Mouse (Mus musculus) stomach, embryonic 16.5 days (tissue): Measurements from ENCODE around the gene Spty2d1. TPM values are rescaled to one million over a fixed set of nuclear protein-coding genes. Genes with fewer than 3 reads are reported as not detected.

Experiments
- ATAC-seq: fragments of 200-750 bp; cut with Nextera tagmentation; 2 replicates; pipeline ENCODE4 v1.8.0; 2017; ENCODE audit warnings: moderate number of reproducible peaks, moderate TSS enrichment; ENCODE audit not compliant: insufficient read depth, low FRiP score
- H3K27ac ChIP-seq: fragments of 300-500 bp; sonication (generic); 2 replicates; pipeline ENCODE4 v1.5.1; 2014; ENCODE audit warnings: low read length
- H3K27me3 ChIP-seq: fragments of 300-500 bp; sonication (generic); 2 replicates; pipeline ENCODE4 v1.6.1; 2014; ENCODE audit warnings: low read length, control low read depth, mixed read lengths; ENCODE audit not compliant: control insufficient read depth, insufficient read depth
- H3K36me3 ChIP-seq: fragments of 300-500 bp; sonication (generic); 2 replicates; pipeline ENCODE4 v1.6.1; 2014; ENCODE audit warnings: low read length; ENCODE audit not compliant: control insufficient read depth, insufficient read depth
- H3K4me1 ChIP-seq: fragments of 300-500 bp; sonication (generic); 2 replicates; pipeline ENCODE4 v1.6.1; 2014; ENCODE audit warnings: low read length, control low read depth, mixed read lengths; ENCODE audit not compliant: control insufficient read depth, insufficient read depth
- H3K4me2 ChIP-seq: fragments of 300-500 bp; sonication (generic); 2 replicates; pipeline ENCODE4 v1.6.1; 2014; ENCODE audit warnings: low read depth, low read length, mixed read lengths
- H3K4me3 ChIP-seq: fragments of 300-500 bp; sonication (generic); replicated peaks from 2 replicates; pipeline ENCODE4 v1.5.1; 2014; ENCODE audit warnings: mild to moderate bottlenecking, low read length
- H3K9ac ChIP-seq: fragments of 300-500 bp; sonication (generic); 2 replicates; pipeline ENCODE4 v1.6.1; 2014; ENCODE audit warnings: low read length
- H3K9me3 ChIP-seq: fragments of 300-500 bp; sonication (generic); replicated peaks from 2 replicates; pipeline ENCODE4 v1.6.1; 2016; ENCODE audit warnings: low read length, control low read depth; ENCODE audit not compliant: control insufficient read depth
- WGBS: fragments of 180-500 bp; shearing (Covaris S2); extraction: QIAGEN DNeasy Blood & Tissue Kit; methylation state at CpG from one replicate; pipeline ENCODE4 v1.1.7; 2014; 5-methylcytosine and 5-hydroxymethylcytosine counted together
- polyA plus RNA-seq: library from polyadenylated mRNA; unstranded; fragments of >200 nt; fragmentation: Nextera tagmentation; extraction: Ambion mirVana; gene quantifications from 2 replicates; pipeline ENCODE4 v1.2.1, GENCODE M21; 2015

The Spty2d1 gene
- polyA plus RNA-seq, 1 experiment from 2014 or later: 25.1 TPM

DNA sequence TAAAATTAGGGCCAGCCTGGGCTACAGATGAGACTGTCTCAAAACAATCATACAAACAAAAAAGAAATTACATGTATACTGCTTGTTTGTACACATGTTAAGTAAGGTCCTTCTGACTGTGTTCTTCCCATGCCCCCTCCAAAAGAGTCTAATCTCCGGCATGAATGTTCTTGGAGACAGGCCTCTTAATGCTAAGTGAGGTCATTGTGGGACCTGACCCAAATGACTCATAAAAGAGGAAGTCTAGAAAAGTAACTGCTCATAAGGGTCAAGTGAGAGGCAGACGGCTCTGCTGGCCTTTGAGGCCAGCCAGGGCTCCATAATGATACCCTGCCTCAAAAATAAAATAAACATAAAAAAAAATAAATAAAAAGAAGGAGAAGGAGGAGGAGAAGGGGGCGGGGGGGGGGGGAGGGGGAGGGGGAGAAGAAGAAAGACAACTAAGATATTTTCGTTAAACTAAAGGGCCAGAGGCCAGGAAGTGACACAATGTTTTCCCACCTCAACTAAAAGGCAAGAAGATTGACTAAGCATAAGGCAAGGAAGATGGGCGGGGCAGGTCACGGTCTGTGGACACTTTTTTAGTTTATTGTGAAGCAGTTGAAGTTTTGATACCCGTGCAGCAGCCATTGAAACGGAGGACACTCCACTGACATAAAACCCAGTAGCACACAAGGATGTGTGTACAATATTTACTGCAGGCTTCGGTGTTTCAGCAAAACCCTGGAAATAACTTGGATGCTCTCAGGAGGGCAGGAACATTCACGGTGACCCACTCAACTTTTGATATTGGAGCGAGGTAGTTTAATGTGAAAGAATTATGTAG lies 6.6 kb upstream of the Spty2d1 start:
- Histone ChIP-seq H3K36me3 (no peaks in the 10 kb centered on the region), H3K27ac (peak overlapping the region; percentile 83), H3K9me3 (no peaks in the 10 kb centered on the region), H3K9ac (peak overlapping the region; percentile 44; the same call in 1 of the 2 replicates), H3K4me2 (peak overlapping the region; percentile 36; the same call in 1 of the 2 replicates), H3K4me1 (peaks cover 12% of the 10 kb centered on the region), H3K27me3 (no peaks in the 10 kb centered on the region), H3K4me3 (no peak overlapping the region)
- no peak for ATAC-seq
- WGBS: 46% methylated on average over 10 of the region's 11 CpGs

DNA sequence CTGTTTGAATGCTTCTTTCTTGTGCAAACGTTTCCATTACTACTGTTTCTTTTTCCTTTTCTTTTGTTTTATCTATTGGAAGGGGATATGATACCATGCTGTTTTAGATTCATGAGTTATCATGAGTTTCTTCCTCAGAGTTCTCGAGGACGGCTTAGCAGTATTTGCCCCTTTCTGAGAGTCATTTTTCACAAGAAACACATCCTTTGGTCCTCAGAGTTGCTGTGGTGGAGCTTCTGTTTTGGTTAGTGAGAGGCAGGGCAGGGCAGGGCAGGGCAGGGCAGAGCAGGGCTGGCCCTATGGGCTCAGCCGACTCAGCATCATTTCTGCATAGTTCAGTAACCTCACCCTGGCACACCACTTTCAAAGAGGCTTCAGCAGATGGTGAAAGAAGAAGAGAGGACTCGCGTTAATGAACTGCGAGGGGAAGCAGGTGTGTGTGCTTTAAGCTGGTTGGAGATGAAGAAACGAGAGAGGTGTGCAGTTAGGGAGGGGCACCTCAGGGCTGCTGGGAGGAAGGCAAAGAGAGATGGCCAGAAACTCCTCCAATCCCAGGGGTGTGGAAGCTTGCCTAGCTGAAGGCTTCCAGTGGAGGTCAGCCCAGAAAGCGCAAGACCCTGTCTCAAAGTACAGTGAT lies 5.0 kb upstream of the Spty2d1 start:
- Histone ChIP-seq H3K36me3 (no peaks in the 10 kb centered on the region), H3K27me3 (no peaks in the 10 kb centered on the region), H3K9me3 (no peaks in the 10 kb centered on the region), H3K9ac (no peak overlapping the region), H3K27ac (no peak overlapping the region), H3K4me1 (peaks cover 17% of the 10 kb centered on the region), H3K4me2 (no peak overlapping the region), H3K4me3 (no peak overlapping the region)
- 31% methylated on average over 9 of the region's 9 CpGs for WGBS
- ATAC-seq: no peak

DNA sequence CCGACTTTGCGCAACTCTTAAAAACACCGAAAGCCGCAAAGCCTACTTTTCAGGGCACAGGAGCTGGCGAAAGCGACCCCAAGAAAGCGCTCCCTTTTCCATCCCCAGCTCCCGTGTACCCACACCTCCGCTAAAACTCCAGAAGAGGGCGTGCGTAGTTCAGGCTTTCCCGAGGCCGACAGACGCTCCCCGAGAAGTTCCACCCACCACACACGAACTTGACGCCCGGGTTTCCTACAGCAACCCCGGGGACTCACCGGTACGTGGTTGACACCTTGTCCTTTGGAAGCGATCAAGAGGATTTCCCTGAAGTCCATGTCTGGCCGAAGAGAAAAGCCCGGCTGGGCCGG lies 418 bp downstream of the Spty2d1 start:
- Histone ChIP-seq H3K9me3 (no peaks in the 10 kb centered on the region), H3K4me3 (peak overlapping the region; percentile 90), H3K27ac (peak overlapping the region; percentile 97), H3K4me2 (peak overlapping the region; percentile 89), H3K9ac (peak overlapping the region; percentile 92), H3K36me3 (no peaks in the 10 kb centered on the region), H3K4me1 (peaks cover 21% of the 10 kb centered on the region), H3K27me3 (no peaks in the 10 kb centered on the region)
- WGBS: under 1% methylated on average over 25 of the region's 25 CpGs
- ATAC-seq: peak; percentile 62

DNA sequence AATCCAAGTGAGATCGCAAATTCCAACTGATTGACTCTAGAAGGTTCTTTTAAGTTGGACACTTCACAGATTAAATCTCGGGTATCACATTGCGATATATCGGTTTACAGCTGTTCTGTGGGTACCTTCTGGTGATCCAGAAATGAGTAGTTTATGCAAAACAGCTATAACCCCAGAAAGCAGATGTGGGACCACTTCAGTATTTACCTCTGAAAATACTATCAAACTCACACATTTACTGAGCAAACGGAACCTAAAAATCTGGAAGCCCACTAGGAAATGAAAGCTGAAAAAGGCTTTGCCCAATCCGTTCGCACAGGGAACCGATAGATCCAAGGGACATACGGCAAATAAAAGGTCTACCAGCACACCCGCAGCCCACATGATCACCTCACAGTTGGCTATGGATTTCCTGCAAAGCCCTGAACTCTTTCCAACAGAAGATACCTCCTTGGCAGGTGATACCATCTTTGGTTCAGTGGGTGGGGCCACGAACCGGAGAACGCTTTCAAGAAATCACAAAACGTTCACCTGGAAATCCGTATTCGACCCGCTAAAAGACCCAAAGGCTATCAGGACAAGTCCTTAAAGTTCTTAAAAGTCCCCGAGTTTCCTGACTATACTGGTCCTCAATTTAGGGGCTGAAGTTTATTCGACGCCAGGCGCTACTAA lies 966 bp downstream of the Spty2d1 start:
- WGBS: 13% methylated on average over 21 of the region's 21 CpGs
- ATAC-seq: no peak
- no peaks in the 10 kb centered on the region for H3K27me3 ChIP-seq
- peak overlapping the region; percentile 92 for H3K9ac ChIP-seq
- H3K27ac ChIP-seq: peak overlapping the region; percentile 97
- peak overlapping the region; percentile 90 for H3K4me3 ChIP-seq
- peak overlapping the region; percentile 89 for H3K4me2 ChIP-seq
- no peaks in the 10 kb centered on the region for H3K36me3 ChIP-seq
- peaks cover 26% of the 10 kb centered on the region for H3K4me1 ChIP-seq
- no peaks in the 10 kb centered on the region for H3K9me3 ChIP-seq

DNA sequence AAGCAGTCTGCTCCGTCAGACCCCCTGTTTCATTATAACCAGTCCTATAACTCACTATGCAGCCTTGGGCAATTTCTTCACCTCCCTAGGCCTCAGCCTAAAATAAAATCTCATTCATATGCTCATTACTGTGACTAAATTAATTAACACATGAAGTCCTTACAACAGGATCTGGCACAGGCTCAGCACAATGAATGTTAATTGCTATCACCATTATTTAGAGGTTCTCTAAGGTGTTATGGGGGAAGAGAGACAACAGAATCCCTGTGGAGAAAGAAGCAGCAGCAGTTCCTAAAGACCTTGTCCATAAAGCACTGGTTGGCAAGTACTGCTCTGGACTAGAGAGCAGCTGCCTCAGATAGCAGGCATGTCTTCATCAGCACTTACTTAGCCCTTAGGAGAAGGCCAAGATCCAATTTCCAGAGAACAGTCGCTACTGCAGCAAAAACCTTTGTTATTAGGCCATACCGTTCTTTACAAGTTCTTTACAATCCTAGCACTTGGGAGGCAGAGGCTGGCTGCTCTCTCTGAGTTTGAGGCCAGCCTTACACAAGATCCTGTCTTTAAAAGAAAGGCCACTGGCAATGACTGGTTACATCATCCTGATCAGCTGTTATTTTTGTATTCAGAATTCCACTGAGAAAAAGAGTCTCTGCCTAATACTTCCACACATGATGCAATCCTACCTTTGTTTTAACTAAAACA lies 4.6 kb downstream of the Spty2d1 start:
- H3K9ac ChIP-seq: no peak overlapping the region
- no peak for ATAC-seq
- 64% methylated on average over 3 of the region's 3 CpGs for WGBS

DNA sequence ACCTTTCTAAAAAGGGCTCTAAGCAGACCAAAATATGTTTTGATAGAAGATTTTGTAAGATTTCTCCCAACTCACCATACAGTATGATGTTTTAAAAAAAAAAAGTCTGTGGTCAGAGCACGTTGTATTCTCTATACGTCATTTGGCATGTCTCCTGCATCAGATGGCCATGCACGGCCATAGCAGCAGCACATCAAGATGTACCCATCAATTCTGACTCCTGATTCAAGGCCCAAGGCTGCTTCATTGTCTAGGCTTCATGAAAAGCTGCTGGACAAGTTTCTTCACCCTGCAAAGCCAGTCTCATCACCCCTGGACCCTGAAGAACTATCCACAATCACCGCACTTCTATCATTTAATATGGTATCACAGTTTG lies 6.3 kb downstream of the Spty2d1 start:
- H3K4me3 ChIP-seq: no peak overlapping the region
- H3K36me3 ChIP-seq: peaks cover 18% of the 10 kb centered on the region
- no peak overlapping the region for H3K4me2 ChIP-seq
- H3K27ac ChIP-seq: peak overlapping the region; percentile 13; the same call in 1 of the 2 replicates
- no peak for ATAC-seq
- H3K9me3 ChIP-seq: no peaks in the 10 kb centered on the region
- H3K4me1 ChIP-seq: peaks cover 41% of the 10 kb centered on the region
- WGBS: 57% methylated on average over 4 of the region's 4 CpGs
- H3K9ac ChIP-seq: no peak overlapping the region
- no peaks in the 10 kb centered on the region for H3K27me3 ChIP-seq

More for the DNA sequence above, 4.6 kb downstream of the Spty2d1 start:
- peaks cover 43% of the 10 kb centered on the region for H3K4me1 ChIP-seq
- peaks cover 2% of the 10 kb centered on the region; the same call in 1 of the 2 replicates for H3K36me3 ChIP-seq
- no peak overlapping the region for H3K27ac ChIP-seq
- H3K4me2 ChIP-seq: no peak overlapping the region
- H3K4me3 ChIP-seq: no peak overlapping the region
- no peaks in the 10 kb centered on the region for H3K9me3 ChIP-seq
- H3K27me3 ChIP-seq: no peaks in the 10 kb centered on the region

DNA sequence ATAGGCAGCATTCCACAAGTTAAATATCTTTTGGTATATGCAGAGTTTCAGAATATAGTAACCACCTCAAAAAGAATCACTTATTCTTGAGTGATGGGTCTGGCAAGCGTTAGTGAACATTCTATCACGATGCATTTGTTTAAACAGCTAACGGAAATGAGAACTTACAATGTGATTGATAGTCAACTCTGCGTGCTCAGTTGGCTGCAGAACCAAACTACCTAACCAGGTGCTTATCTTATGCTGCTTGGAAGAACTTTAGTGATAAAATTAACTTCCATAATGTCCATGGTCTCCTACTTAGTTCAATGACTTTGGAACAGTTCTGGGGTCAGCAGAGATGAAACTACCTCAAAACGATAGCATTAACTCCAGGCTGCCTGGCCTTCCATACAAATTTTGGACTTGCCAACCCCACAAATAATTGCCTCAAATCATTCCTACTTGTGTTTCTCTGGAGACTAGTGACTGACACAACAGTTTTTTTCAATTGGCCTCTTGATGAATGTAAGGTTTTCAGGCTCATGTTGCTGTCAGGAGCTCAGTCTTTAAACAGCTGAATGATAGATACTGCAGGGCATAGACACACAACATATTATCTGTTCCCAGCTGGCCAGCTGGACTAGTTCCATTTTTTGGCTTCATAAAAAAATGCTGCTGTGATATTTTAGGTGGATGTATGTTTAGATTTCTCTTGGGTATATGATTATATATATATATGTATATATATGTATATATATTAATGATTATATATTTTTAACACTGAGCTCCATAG lies 6.9 kb downstream of the Spty2d1 start:
- H3K9ac ChIP-seq: no peak overlapping the region; the same call in 1 of the 2 replicates
- no peak for ATAC-seq
- H3K27ac ChIP-seq: peak overlapping the region; percentile 46; the same call in 1 of the 2 replicates
- H3K4me3 ChIP-seq: no peak overlapping the region
- peaks cover 18% of the 10 kb centered on the region for H3K36me3 ChIP-seq
- H3K4me1 ChIP-seq: peaks cover 39% of the 10 kb centered on the region
- H3K27me3 ChIP-seq: no peaks in the 10 kb centered on the region
- H3K9me3 ChIP-seq: no peaks in the 10 kb centered on the region
- 28% methylated on average over 5 of the region's 5 CpGs for WGBS
- no peak overlapping the region for H3K4me2 ChIP-seq

DNA sequence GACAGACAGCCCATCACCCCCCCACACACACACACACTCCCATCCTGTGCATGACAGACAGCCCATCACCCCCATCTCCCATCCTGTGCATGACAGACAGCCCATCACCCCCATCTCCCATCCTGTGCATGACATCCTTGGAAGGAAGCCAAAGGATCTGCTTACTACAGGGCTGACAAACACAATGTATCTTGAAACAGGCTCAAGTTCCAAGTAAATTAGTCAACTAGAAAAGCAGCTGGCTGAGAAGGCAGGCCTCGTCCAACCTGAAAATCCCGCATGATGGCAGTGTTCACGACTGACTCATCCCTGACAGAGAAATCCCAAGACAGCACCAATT lies 7.6 kb downstream of the Spty2d1 start:
- 0 out of 2 replicates have a peak overlapping the region, but pooled peaks have one; percentile 5 for H3K4me2 ChIP-seq
- peaks cover 39% of the 10 kb centered on the region for H3K4me1 ChIP-seq
- H3K4me3 ChIP-seq: no peak overlapping the region
- no peaks in the 10 kb centered on the region for H3K27me3 ChIP-seq
- peak; percentile 65; the same call in 1 of the 2 replicates for ATAC-seq
- no peaks in the 10 kb centered on the region for H3K9me3 ChIP-seq
- peak overlapping the region; percentile 6; the same call in 1 of the 2 replicates for H3K9ac ChIP-seq
- 29% methylated on average over 3 of the region's 3 CpGs for WGBS
- peak overlapping the region; percentile 25 for H3K27ac ChIP-seq
- peaks cover 21% of the 10 kb centered on the region for H3K36me3 ChIP-seq
